Mouse (Mus musculus): ENCODE results near the gene Rwdd2b. TPM values are rescaled to one million over a fixed set of nuclear protein-coding genes. Genes with fewer than 3 reads are reported as not detected.

Rwdd2b gene
- total RNA-seq, 2 experiments from 2014 or later = 2.1 to 2.4 TPM

DNA sequence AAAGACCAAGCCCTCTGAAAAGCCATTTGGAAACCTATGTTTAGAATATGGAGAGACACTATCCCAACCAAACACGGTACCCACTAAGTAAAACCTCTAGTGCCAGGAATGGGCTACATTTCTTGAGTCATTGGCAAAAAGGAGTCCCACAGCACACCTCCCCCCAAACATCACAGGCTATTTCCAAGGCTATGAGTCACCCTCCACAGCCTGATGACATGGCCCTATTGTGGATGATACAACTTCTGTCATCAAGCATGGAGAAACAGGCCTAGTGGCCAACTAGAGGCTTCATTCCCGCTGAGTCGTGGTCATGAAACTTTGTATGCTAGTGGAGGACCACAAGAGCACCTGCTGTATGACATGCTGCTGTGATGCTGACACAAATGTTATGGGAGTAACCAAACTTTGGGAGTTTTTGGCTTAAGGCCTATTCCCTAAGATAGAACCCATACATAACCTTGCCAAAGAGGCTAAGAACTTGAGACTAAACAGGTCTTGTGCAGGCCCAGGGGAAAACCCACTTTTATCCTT lies 52.9 kb downstream of the Rwdd2b start:
- no peak for DNase-seq
- intact Hi-C loops (cut with DNase I) = no loop called here
- Histone ChIP-seq H3K27ac (no peak overlapping the region), H3K4me3 (no peak overlapping the region)
- TF ChIP-seq CTCF (IDR thresholded peaks at IDR 0.05) = no peak

- intact Hi-C loops (cut with DNase I) = no loop called here
- Histone ChIP-seq H3K4me3 (no peak overlapping the region), H3K27ac (no peak overlapping the region)
- no peak for DNase-seq
- TF ChIP-seq CTCF (IDR thresholded peaks at IDR 0.05) = no peak
These were observed 56.0 kb downstream of the Rwdd2b start for GRCm38 (mm10) chr16:87384366-87384765.

Other genes with a start within 250 kb of the Rwdd2b start
- 1 to 10 TPM; 7.9 to 9.2 TPM for gene N6amt1, start 86.4 kb downstream of the Rwdd2b start, total RNA-seq (2021)
- gene Ltn1, start 8.0 kb downstream of the Rwdd2b start, total RNA-seq (2021) = 10 to 100 TPM; 26.3 to 28.9 TPM
- 10 to 100 TPM; 53.3 to 56.1 TPM for gene Usp16, start 14.1 kb upstream of the Rwdd2b start, total RNA-seq (2021)
- gene Cct8, start 55.3 kb upstream of the Rwdd2b start, total RNA-seq (2021) = 100 to 1,000 TPM; 114 to 135 TPM
- gene Map3k7cl, start 112.8 kb upstream of the Rwdd2b start, total RNA-seq (2021) = 10 to 100 TPM in 1 of 2 experiments, 1 to 10 TPM in 1; 5.4 to 10.7 TPM

Measured in gastrocnemius, adult 2 months (tissue).